Mouse (Mus musculus): ENCODE measurements around the gene Tab1.

- no peak for TF ChIP-seq CTCF (IDR thresholded peaks at IDR 0.05; ENCODE audit: borderline replicate concordance, insufficient read depth, low read depth, low read length)
- no peak for TF ChIP-seq POLR2A (IDR thresholded peaks at IDR 0.05; ENCODE audit: borderline replicate concordance, insufficient read depth, low read length)
These were observed 15.8 kb upstream of the Tab1 start for GRCm38 (mm10) chr15:80117154-80117553.

Data from cerebellum, adult 2 months (tissue).